ENCODE assay signal across 8 mouse cellular contexts in genomic region chr14:118473188-118473830, GRCm38 (mm10).
DNase-seq lines count a peak whose midpoint lies in the region; ATAC-seq and TF ChIP-seq lines count a peak whose summit lies in the region.

No protein-coding gene starts in this region.

- TF ChIP-seq EP300 in heart, postnatal 0 days (IDR thresholded peaks at IDR 0.05; ENCODE audit: low read depth) = no peak

- no peak for TF ChIP-seq POLR2A in thymus, adult 2 months (IDR thresholded peaks at IDR 0.05; ENCODE audit: control insufficient read depth, extremely low read depth, insufficient read depth, low read length, poor library complexity)

- H3K27me3 ChIP-seq in heart, embryonic 10.5 days (ENCODE audit: insufficient read depth, poor library complexity, severe bottlenecking) = peaks cover 39% of the 10 kb centered on the region
- peaks cover 25% of the 10 kb centered on the region for H3K27me3 ChIP-seq in heart, postnatal 0 days (ENCODE audit: control insufficient read depth, insufficient read depth, low read length)
- H3K27me3 ChIP-seq in thymus, adult 2 months (ENCODE audit: control insufficient read depth, insufficient read depth, low read length) = no peaks in the 10 kb centered on the region; the same call in 1 of the 2 replicates

- 14% methylated on average over 20 of the region's 20 CpGs for WGBS in heart, embryonic 10.5 days
- WGBS in heart, postnatal 0 days = 14% methylated on average over 20 of the region's 20 CpGs
- 15% methylated on average over 20 of the region's 20 CpGs for WGBS in thymus, adult 2 months

- TF ChIP-seq CTCF in heart, postnatal 0 days (IDR thresholded peaks at IDR 0.05; ENCODE audit: low read depth) = no peak
- no peak for TF ChIP-seq CTCF in thymus, adult 2 months (IDR thresholded peaks at IDR 0.05; ENCODE audit: borderline replicate concordance, control insufficient read depth, extremely low read depth, insufficient read depth, low read length, poor library complexity)

- H3K4me2 ChIP-seq in heart, postnatal 0 days (ENCODE audit: low read depth, low read length) = peak overlapping the region; percentile 81

- no peaks in the 10 kb centered on the region for H3K36me3 ChIP-seq in heart, embryonic 10.5 days
- H3K36me3 ChIP-seq in heart, postnatal 0 days (replicated peaks; ENCODE audit: control insufficient read depth, insufficient read depth, low read length) = no peaks in the 10 kb centered on the region
- H3K36me3 ChIP-seq in thymus, adult 2 months (ENCODE audit: control insufficient read depth, insufficient read depth, low read length) = no peaks in the 10 kb centered on the region

- H3K4me1 ChIP-seq in heart, embryonic 10.5 days = peaks cover 10% of the 10 kb centered on the region; the same call in 1 of the 2 replicates
- peaks cover 8% of the 10 kb centered on the region for H3K4me1 ChIP-seq in heart, postnatal 0 days (ENCODE audit: control insufficient read depth, insufficient read depth)
- H3K4me1 ChIP-seq in thymus, adult 2 months (replicated peaks; ENCODE audit: control insufficient read depth, insufficient read depth, low read length) = no peaks in the 10 kb centered on the region

- intact Hi-C loops in heart, postnatal 14 days (cut with DNase I) = no loop called here

- DNase-seq in heart, embryonic 10.5 days (ENCODE audit: low spot score) = no peak
- no peak for DNase-seq in heart, postnatal 14 days
- peak; percentile 36 for DNase-seq in R1 (ENCODE audit: low read depth, low spot score)
- DNase-seq in heart, postnatal 0 days (ENCODE audit: low spot score) = no peak
- peak; percentile 24 for DNase-seq in mesoderm, embryonic 11.5 days (ENCODE audit: low read depth, low spot score)
- no peak for DNase-seq in thymus, adult 2 months
- DNase-seq in kidney, postnatal 25 days = no peak

- H3K9ac ChIP-seq in heart, postnatal 0 days (replicated peaks; ENCODE audit: low read depth, low read length) = no peak overlapping the region

- ATAC-seq in heart, postnatal 0 days (ENCODE audit: insufficient read depth, low read depth) = no peak
- no peak for ATAC-seq in activated CD4-positive, CD25-positive, alpha-beta regulatory T cell, adult 4 months

- H3K9me3 ChIP-seq in heart, embryonic 10.5 days = no peaks in the 10 kb centered on the region
- H3K9me3 ChIP-seq in heart, postnatal 0 days (replicated peaks; ENCODE audit: control insufficient read depth, low read length) = peaks cover 3% of the 10 kb centered on the region; the same call in 1 of the 2 replicates

- peak overlapping the region; percentile 24; the same call in 1 of the 2 replicates for H3K27ac ChIP-seq in heart, embryonic 10.5 days
- no peak overlapping the region for H3K27ac ChIP-seq in heart, postnatal 0 days (ENCODE audit: low read depth)
- H3K27ac ChIP-seq in thymus, adult 2 months (ENCODE audit: control insufficient read depth, insufficient read depth, low read length) = no peak overlapping the region

- peak overlapping the region; percentile 71 for H3K4me3 ChIP-seq in heart, embryonic 10.5 days
- peak overlapping the region; percentile 49 for H3K4me3 ChIP-seq in heart, postnatal 0 days (ENCODE audit: low read depth, low read length)
- H3K4me3 ChIP-seq in thymus, adult 2 months (ENCODE audit: control insufficient read depth, insufficient read depth, low read length) = no peak overlapping the region

Comparison
In these comparisons a context has a peak if more than half of its experiments do, and no peak if none do; other contexts are left out.
1. DNase-seq: peak in R1 (single experiment) and mesoderm, embryonic 11.5 days (single experiment); none in heart, embryonic 10.5 days (single experiment), heart, postnatal 14 days (0 of 2), heart, postnatal 0 days (single experiment), thymus, adult 2 months (single experiment) and kidney, postnatal 25 days (0 of 2).